Mouse (Mus musculus): ENCODE measurements around the gene Etfa. TPM values are rescaled to one million over a fixed set of nuclear protein-coding genes. Genes with fewer than 3 reads are reported as not detected.

The Etfa gene
- total RNA-seq, 2 experiments from 2014 or later, result 213 to 275 TPM

DNA sequence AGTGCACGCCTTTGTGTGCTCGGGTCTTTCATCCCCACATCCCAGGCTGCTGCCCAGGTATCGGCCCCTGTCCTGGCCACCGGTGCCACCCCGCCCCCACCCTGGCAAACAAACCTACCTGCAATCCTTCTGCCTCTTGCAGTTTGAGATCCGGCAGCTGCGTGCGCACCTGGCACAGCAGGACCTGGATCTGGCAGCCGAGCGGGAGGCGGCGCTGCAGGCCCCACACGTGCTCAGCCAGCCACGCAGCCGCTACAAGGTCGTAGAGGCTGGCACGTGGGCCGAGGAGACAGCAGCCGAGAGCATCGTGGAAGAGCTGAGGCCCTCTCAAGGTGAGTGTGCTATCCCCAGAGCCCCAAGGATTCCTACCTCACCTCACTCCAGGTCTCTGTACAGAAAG is 81.9 kb downstream of the Etfa start:
- no peak for DNase-seq
- intact Hi-C loops (cut with DNase I), result loop anchor here (2.0 kb wide), 1 partner anchor 107 kb away; no protein-coding TSS in a partner anchor

DNA sequence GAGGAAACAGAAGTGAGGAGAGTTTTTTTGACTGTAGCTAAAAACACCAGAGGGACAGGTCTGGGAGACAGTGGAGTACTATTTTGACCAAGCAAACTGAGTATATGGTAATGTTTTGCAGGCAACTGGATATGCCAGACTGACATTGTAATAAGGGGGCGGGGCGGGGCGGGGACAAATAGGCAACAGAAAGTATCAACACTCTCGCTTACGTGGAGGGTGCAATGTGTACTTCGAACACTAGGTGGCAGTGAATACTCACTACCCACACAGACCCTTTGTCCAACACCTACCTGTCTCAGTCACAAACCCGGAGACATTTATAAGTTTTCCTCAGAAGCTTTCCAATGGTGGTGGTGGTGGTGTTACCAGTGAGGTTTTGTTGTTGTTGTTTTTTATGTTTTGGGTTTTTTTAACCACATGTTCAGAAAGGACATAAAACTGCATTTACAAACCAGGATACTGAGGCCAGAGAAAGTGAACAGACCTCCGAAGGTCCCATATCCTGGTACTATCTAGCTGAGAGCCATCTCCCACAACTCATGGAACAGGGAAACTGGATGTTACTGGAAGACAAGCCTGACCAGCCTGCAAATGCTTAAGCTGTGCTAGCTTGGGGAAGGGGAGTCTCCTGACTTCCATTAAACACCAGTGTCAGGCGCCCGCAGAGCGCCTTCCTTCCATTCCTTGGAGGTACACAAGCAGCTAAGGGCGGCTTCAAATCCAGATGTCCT is 82.6 kb downstream of the Etfa start:
- intact Hi-C loops (cut with DNase I), result loop anchor here (2.0 kb wide), 1 partner anchor 487 kb away; no protein-coding TSS in a partner anchor
- DNase-seq, result peak in 1 of 2 experiments; percentile 42

DNA sequence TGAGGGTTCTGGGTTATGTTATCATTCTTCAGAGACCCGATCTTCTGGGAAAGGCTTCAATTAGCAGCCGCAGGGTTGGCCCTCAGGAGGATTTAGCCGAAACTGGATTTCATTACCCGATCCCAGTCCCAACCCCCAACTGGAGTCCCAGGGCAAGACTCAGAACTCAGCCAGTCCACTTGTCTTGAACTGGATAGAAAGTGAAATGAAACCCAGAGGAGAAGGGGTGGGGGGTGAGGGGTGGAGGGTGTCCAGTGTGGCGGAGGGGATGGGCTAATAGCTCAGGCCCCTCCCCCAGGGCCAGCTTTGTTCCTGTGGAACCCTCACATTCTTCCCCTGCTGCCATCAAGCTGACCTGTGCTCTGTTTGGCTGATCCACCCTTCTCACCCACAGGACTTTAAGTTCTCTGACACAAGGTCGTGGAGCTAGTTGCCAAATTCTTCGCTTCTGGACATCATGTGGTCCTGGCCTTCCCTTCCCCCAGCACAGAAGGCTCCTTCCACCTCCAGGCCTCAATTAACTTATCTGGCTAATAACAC is 86.7 kb downstream of the Etfa start:
- DNase-seq, result no peak
- intact Hi-C loops (cut with DNase I), result no loop called here

DNA sequence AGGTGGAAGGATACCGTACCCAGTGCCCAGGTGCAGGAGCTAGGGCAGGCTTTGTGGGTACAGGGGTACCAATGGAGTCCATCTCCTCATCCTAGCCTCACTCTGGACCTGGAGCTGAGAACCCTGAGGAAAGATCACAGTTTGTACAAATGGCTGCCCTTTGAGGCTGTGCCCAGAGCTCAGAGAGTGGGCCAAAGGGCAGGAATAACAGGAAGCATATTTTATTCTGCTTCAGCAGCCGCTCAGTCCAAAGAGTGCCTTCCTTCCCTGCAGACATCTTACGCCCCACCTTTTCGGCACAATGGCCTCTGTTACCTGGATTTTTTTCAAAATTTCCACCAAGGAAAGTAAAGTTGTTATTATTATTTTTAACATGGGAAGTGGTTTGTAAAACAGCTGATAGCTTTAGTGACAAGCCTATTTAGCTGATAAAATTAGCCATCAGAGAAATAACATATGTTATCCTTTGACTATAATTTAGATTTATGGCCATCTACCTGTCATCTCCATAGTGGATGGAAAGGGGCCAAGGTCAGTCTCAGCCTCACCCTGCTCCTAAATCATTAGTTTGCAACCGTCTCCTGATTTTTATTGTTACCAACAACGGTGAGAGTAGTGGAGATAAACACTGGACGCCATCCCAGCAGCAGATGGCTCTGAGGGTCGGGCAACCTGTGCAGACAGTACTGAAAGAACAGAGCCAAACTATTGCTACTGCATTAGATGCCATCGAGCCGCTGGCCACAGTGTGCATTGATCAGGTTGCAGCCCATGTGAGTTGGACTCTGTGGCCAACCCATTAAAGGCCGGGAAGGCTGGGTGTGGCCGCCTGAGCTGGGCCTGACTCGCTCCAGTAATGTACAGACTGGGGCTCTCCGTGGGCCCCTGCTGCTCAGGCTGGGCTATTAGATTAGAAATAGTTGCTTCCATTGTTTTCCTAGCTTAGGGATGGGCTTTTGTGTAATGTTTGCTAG is 88.3 kb downstream of the Etfa start:
- no peak for DNase-seq
- intact Hi-C loops (cut with DNase I), result no loop called here

DNA sequence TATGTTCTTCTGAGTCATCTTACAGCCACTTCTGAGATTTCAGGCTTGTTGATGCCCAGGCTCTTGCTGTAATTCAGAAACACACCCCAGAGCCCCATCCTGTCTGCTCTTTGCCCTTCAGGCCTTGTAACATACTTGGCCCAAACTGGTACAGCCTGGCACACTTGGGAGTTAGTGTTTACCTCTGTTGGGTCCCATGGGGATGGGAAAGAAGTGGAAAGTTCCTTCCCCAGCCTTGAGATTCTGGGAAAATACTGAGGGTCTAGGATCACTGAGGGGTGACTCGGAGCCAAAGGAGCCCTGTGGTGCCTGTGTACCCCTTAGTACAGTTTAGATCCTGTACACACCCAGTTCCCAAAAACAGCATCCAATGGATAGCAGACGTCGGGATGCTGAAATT is 90.3 kb downstream of the Etfa start:
- no peak for DNase-seq

DNA sequence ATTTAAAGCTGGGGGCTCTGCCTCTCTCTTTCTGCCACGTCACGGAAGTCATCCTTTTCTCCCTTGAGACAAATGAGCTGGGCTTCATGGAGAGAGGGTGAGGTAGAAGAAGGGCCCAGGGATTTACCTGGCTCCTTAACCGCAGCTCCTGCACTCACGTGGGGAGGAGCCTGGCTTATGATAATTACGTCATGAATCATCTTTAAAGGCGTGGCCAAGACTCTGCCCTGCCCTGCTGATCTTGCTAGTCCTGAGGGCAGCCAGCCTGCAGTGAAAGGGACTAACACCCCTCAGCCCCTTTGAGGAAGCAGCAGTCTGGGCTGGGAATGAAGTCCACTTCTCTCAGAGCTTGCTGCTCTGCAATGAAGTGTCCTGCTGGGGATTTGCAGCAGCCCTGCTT is 100.9 kb downstream of the Etfa start:
- no peak for DNase-seq
- intact Hi-C loops (cut with DNase I), result no loop called here

More for the DNA sequence above, 90.3 kb downstream of the Etfa start:
- intact Hi-C loops (cut with DNase I), result no loop called here

DNA sequence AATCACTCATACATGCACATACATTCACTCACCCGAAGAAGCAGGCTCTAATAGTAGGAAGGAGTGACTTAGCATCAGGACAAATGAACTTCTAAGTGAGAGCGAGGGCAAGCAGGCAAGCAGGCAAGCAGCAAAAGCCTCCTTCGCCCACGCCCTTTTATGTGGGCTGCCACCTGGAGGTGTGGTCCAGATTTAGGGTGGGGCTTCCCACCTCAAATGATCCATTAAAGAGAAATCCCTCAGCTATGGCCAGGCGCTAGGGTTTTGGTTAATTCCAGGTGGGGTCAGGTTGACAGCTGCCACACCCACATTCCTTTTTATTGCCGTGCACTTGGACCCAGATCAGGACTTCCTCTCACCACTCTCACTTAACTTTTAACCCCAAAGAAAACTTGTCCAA is 101.6 kb downstream of the Etfa start:
- no peak for DNase-seq
- intact Hi-C loops (cut with DNase I), result no loop called here

DNA sequence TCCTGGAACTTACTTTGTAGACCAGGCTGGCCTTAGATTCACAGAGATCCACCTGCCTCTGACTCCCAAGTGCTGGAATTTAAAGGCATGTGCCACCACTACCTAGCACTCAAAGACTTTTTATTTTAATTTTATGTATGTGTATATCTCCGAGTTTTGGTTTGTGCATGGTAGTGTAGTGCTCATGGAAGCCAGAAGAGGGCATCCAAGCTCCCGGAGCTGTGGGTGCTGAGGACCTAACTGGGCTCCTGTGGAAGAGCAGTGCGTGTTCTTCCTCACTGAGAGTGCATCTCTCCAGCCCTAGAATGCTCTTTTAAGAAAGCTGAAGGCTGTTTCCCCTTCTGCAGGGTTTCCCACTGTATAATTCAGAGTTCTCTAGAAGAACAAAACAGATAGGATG is 102.2 kb downstream of the Etfa start:
- no peak for DNase-seq
- intact Hi-C loops (cut with DNase I), result no loop called here

DNA sequence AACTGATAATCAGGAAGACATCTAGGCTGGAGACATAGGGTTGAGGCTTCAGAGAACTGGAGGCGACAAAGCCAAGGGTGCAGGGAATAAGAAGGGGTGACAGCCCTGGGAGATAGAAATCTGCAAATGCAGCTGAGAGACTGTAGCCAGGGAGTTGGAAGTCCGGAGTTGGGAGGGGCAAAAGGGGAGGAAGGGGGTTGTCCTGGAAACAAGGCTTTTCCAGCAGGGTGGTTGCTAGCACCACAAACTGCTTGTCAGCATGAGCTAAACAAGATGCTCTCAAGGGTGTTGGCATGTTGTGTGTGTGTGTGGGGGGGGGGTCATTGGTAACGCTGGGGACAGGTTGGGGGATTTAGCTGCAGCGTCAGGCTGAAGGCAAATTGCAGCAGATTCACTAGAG is 103.2 kb downstream of the Etfa start:
- DNase-seq, result no peak

DNA sequence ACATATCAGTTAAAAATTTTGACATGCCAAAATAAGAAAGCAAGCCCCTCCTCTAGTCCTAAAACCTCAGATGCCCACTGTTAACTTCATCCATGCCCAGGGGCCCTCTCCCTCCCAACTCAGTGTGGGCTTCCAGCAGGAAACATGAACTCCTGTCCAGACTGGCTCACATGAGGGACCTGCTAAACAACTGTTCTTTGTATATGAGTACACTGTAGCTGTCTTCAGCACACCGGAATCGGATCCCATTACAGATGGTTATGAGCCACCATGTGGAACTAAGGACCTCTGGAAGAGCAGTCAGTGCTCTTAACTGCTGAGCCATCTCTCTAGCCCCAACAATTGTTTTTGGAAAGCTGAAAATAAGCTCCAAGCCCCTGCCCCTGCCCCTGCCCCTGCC is 105.3 kb downstream of the Etfa start:
- intact Hi-C loops (cut with DNase I), result no loop called here
- DNase-seq, result no peak

More for the DNA sequence above, 103.2 kb downstream of the Etfa start:
- intact Hi-C loops (cut with DNase I), result no loop called here

DNA sequence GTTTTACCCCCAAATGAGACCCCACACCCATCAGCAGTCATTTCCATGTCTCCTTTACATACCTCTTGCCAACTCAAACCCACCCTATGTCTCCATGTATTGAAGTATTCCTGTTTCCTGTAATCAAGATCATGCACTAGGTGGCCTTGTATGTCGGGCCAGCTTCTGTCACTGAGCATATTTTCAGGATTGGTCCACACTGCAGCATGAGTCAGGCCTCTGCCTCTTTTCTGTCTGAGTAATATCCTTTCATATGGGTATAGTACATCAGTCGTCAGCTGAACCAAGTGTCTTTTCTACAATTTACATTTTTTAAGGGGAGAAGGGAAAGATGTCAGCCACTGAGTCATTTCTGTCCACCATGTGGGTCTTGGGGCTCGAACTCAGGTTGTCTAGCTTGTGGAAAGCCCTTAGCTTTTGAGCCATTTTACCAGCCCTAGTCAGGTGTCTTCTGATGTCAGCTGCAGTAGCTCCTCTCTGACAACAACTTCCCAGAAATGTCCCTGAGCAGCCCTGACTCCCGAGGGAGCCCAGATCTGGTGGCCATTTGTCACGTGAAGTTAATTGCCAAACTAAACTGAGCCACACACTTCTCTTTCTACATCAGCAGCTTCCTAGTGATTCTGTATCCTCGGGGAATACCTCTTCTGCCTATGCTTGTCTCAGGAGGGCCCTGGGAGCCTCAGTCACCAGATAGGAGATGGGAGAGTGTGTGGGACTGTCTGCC is 106.9 kb downstream of the Etfa start:
- DNase-seq, result no peak

More for the DNA sequence above, 106.9 kb downstream of the Etfa start:
- intact Hi-C loops (cut with DNase I), result no loop called here

Other genes starting within 250 kb of the Etfa start
- under 1 TPM; 0.51 to 0.67 TPM for gene Nrg4, start 185.4 kb downstream of the Etfa start, total RNA-seq (2021)
- 1 to 10 TPM; 1.2 to 1.7 TPM for gene Tmem266, start 185.3 kb downstream of the Etfa start, total RNA-seq (2021)
- not detected for gene Isl2, start 26.4 kb upstream of the Etfa start, total RNA-seq (2021)

All from gastrocnemius, postnatal 36 days (tissue).